Mouse (Mus musculus): ENCODE data around the gene Sirt2. TPM values are rescaled to one million over a fixed set of nuclear protein-coding genes. Genes with fewer than 3 reads are reported as not detected.

Gene Sirt2
- 28.1 and 30.5 TPM in 2 replicates for polyA plus RNA-seq (2011; ENCODE audit: insufficient read depth, insufficient read length, low read depth, missing spikeins)

- TF ChIP-seq CTCF (IDR thresholded peaks at IDR 0.05; ENCODE audit: low read depth, low read length), result no peak
- TF ChIP-seq POLR2A (IDR thresholded peaks at IDR 0.05; ENCODE audit: insufficient read depth, low read length), result no peak
- no peak for TF ChIP-seq EP300 (IDR thresholded peaks at IDR 0.05; ENCODE audit: insufficient read depth, low read depth, low read length)
- H3K36me3 ChIP-seq (ENCODE audit: control insufficient read depth, insufficient read depth, low read length, poor library complexity, severe bottlenecking), result no peaks in the 10 kb centered on the region
- H3K9ac ChIP-seq (ENCODE audit: low read depth, poor library complexity, severe bottlenecking), result peak within 1 kb of the TSS; percentile 72
- H3K4me1 ChIP-seq (ENCODE audit: control insufficient read depth, insufficient read depth, low read length), result peaks cover 2% of the 10 kb centered on the region
- no peaks in the 10 kb centered on the region for H3K27me3 ChIP-seq (ENCODE audit: control insufficient read depth, insufficient read depth, low read length, poor library complexity, severe bottlenecking)
- H3K4me3 ChIP-seq (ENCODE audit: low read depth, low read length), result peak within 1 kb of the TSS; percentile 91
- no peaks in the 10 kb centered on the region for H3K9me3 ChIP-seq (replicated peaks; ENCODE audit: control insufficient read depth, insufficient read depth, low read length, poor library complexity, severe bottlenecking)
- H3K27ac ChIP-seq (ENCODE audit: insufficient read depth, low read length), result no peak within 1 kb of the TSS
Observed at GRCm38 (mm10) chr7:28766173-28766879, at the start of gene Sirt2. Gene Sirt2, plus strand, starts transcription at chr7:28766735.

DNA sequence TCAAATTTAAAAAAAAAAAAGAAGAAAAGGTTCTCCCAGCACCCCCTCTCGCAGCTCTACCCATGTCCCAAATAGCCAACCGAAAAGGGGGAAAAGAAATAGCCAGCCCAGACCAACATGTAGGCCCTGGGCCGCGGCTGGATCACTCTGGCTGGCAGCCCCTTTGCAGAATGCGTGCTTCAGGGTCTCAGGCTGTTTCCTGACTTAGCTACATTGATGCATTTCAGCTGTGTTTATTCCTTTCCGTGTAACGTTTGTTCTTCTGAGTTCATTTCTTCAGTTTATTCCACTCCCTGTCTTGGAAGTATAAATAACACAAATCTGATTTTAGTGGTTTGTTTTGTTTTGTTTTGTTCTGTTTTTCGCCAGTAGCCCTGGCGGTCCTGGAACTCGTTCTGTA, 48.8 kb upstream of the Sirt2 start:
- no peak overlapping the region for H3K4me3 ChIP-seq (ENCODE audit: low read depth, low read length)
- peak overlapping the region; percentile 93 for H3K9ac ChIP-seq (ENCODE audit: low read depth, poor library complexity, severe bottlenecking)
- no peaks in the 10 kb centered on the region for H3K27me3 ChIP-seq (ENCODE audit: control insufficient read depth, insufficient read depth, low read length, poor library complexity, severe bottlenecking)
- TF ChIP-seq POLR2A (IDR thresholded peaks at IDR 0.05; ENCODE audit: insufficient read depth, low read length), result no peak
- no peak for TF ChIP-seq CTCF (IDR thresholded peaks at IDR 0.05; ENCODE audit: low read depth, low read length)
- no peak for TF ChIP-seq EP300 (IDR thresholded peaks at IDR 0.05; ENCODE audit: insufficient read depth, low read depth, low read length)
- no peak overlapping the region for H3K27ac ChIP-seq (ENCODE audit: insufficient read depth, low read length)
- no peaks in the 10 kb centered on the region for H3K9me3 ChIP-seq (replicated peaks; ENCODE audit: control insufficient read depth, insufficient read depth, low read length, poor library complexity, severe bottlenecking)
- peaks cover 8% of the 10 kb centered on the region for H3K4me1 ChIP-seq (ENCODE audit: control insufficient read depth, insufficient read depth, low read length)
- no peaks in the 10 kb centered on the region for H3K36me3 ChIP-seq (ENCODE audit: control insufficient read depth, insufficient read depth, low read length, poor library complexity, severe bottlenecking)

GRCm38 (mm10) chr7:28719159-28719558, 47.4 kb upstream of the Sirt2 start:
- TF ChIP-seq POLR2A (IDR thresholded peaks at IDR 0.05; ENCODE audit: insufficient read depth, low read length) (no peak), EP300 (IDR thresholded peaks at IDR 0.05; ENCODE audit: insufficient read depth, low read depth, low read length) (peak; percentile 29; the same call in 1 of the 2 replicates)
- H3K4me3 ChIP-seq (ENCODE audit: low read depth, low read length), result no peak overlapping the region

GRCm38 (mm10) chr7:28719650-28720049, 46.9 kb upstream of the Sirt2 start:
- H3K27me3 ChIP-seq (ENCODE audit: control insufficient read depth, insufficient read depth, low read length, poor library complexity, severe bottlenecking), result no peaks in the 10 kb centered on the region
- H3K27ac ChIP-seq (ENCODE audit: insufficient read depth, low read length), result peak overlapping the region; percentile 68
- peaks cover 8% of the 10 kb centered on the region for H3K9me3 ChIP-seq (replicated peaks; ENCODE audit: control insufficient read depth, insufficient read depth, low read length, poor library complexity, severe bottlenecking)
- H3K36me3 ChIP-seq (ENCODE audit: control insufficient read depth, insufficient read depth, low read length, poor library complexity, severe bottlenecking), result 0 out of 2 replicates have a peak, but pooled peaks cover 2% of the 10 kb centered on the region
- H3K9ac ChIP-seq (ENCODE audit: low read depth, poor library complexity, severe bottlenecking), result no peak overlapping the region
- peaks cover 6% of the 10 kb centered on the region for H3K4me1 ChIP-seq (ENCODE audit: control insufficient read depth, insufficient read depth, low read length)
- no peak for TF ChIP-seq POLR2A (IDR thresholded peaks at IDR 0.05; ENCODE audit: insufficient read depth, low read length)
- TF ChIP-seq EP300 (IDR thresholded peaks at IDR 0.05; ENCODE audit: insufficient read depth, low read depth, low read length), result no peak
- no peak for TF ChIP-seq CTCF (IDR thresholded peaks at IDR 0.05; ENCODE audit: low read depth, low read length)
- H3K4me3 ChIP-seq (ENCODE audit: low read depth, low read length), result no peak overlapping the region

More at GRCm38 (mm10) chr7:28719159-28719558, 47.4 kb upstream of the Sirt2 start:
- H3K4me1 ChIP-seq (ENCODE audit: control insufficient read depth, insufficient read depth, low read length), result peaks cover 6% of the 10 kb centered on the region
- H3K27me3 ChIP-seq (ENCODE audit: control insufficient read depth, insufficient read depth, low read length, poor library complexity, severe bottlenecking), result no peaks in the 10 kb centered on the region
- peaks cover 3% of the 10 kb centered on the region for H3K9me3 ChIP-seq (replicated peaks; ENCODE audit: control insufficient read depth, insufficient read depth, low read length, poor library complexity, severe bottlenecking)
- peak overlapping the region; percentile 68 for H3K27ac ChIP-seq (ENCODE audit: insufficient read depth, low read length)
- H3K9ac ChIP-seq (ENCODE audit: low read depth, poor library complexity, severe bottlenecking), result no peak overlapping the region
- 0 out of 2 replicates have a peak, but pooled peaks cover 2% of the 10 kb centered on the region for H3K36me3 ChIP-seq (ENCODE audit: control insufficient read depth, insufficient read depth, low read length, poor library complexity, severe bottlenecking)

GRCm38 (mm10) chr7:28720753-28721537, 45.6 kb upstream of the Sirt2 start:
- peaks cover 6% of the 10 kb centered on the region for H3K4me1 ChIP-seq (ENCODE audit: control insufficient read depth, insufficient read depth, low read length)
- no peak overlapping the region for H3K9ac ChIP-seq (ENCODE audit: low read depth, poor library complexity, severe bottlenecking)
- no peaks in the 10 kb centered on the region for H3K27me3 ChIP-seq (ENCODE audit: control insufficient read depth, insufficient read depth, low read length, poor library complexity, severe bottlenecking)
- peaks cover 17% of the 10 kb centered on the region for H3K9me3 ChIP-seq (replicated peaks; ENCODE audit: control insufficient read depth, insufficient read depth, low read length, poor library complexity, severe bottlenecking)
- TF ChIP-seq EP300 (IDR thresholded peaks at IDR 0.05; ENCODE audit: insufficient read depth, low read depth, low read length), result no peak
- TF ChIP-seq POLR2A (IDR thresholded peaks at IDR 0.05; ENCODE audit: insufficient read depth, low read length), result no peak
- TF ChIP-seq CTCF (IDR thresholded peaks at IDR 0.05; ENCODE audit: low read depth, low read length), result no peak
- peaks cover 5% of the 10 kb centered on the region for H3K36me3 ChIP-seq (ENCODE audit: control insufficient read depth, insufficient read depth, low read length, poor library complexity, severe bottlenecking)
- no peak overlapping the region for H3K4me3 ChIP-seq (ENCODE audit: low read depth, low read length)
- H3K27ac ChIP-seq (ENCODE audit: insufficient read depth, low read length), result no peak overlapping the region

All from ES-Bruce4 (cell line).